Mouse (Mus musculus) midbrain, embryonic 14.5 days (tissue): ENCODE data around the gene Rras. TPM values are rescaled to one million over a fixed set of nuclear protein-coding genes. Genes with fewer than 3 reads are reported as not detected.
A peak's percentile ranks its signal among the peaks of the same experiment; 100 is the strongest.
"Not testable (repeated sequence)": the region's sequence is repeated elsewhere in the genome, so short reads cannot be mapped to it uniquely, and the experiment has no call there.

ENCODE experiments used
- ATAC-seq: fragments of 200-750 bp; cut with Nextera tagmentation; 2 replicates; pipeline ENCODE4 v1.8.0; 2017; ENCODE audit warnings: moderate number of reproducible peaks, moderate library complexity; ENCODE audit not compliant: low FRiP score, low TSS enrichment
- DNase-seq: peaks from one replicate; pipeline ENCODE4 v3.0.0-alpha.2; 2015
- H3K27ac ChIP-seq: fragments of 300-500 bp; sonication (generic); replicated peaks from 2 replicates; pipeline ENCODE4 v1.5.1; 2014; ENCODE audit warnings: mild to moderate bottlenecking, low read depth, low read length, moderate library complexity
- H3K27me3 ChIP-seq: fragments of 300-500 bp; sonication (generic); 2 replicates; pipeline ENCODE4 v1.6.1; 2014; ENCODE audit warnings: low read length, control low read depth, mixed read lengths; ENCODE audit not compliant: control insufficient read depth, insufficient read depth
- H3K36me3 ChIP-seq: fragments of 300-500 bp; sonication (generic); 2 replicates; pipeline ENCODE4 v1.6.1; 2014; ENCODE audit warnings: low read length, control low read depth; ENCODE audit not compliant: control insufficient read depth, insufficient read depth
- H3K4me1 ChIP-seq: fragments of 300-500 bp; sonication (generic); 2 replicates; pipeline ENCODE4 v1.6.1; 2014; ENCODE audit warnings: mild to moderate bottlenecking, antibody characterized with exemption, low read length, control low read depth; ENCODE audit not compliant: control insufficient read depth, insufficient read depth
- H3K4me2 ChIP-seq: fragments of 300-500 bp; sonication (generic); 2 replicates; pipeline ENCODE4 v1.6.1; 2014; ENCODE audit warnings: mild to moderate bottlenecking, low read length, moderate library complexity
- H3K4me3 ChIP-seq: fragments of 300-500 bp; sonication (generic); replicated peaks from 2 replicates; pipeline ENCODE4 v1.5.1; 2014; ENCODE audit warnings: low read depth, low read length
- H3K9ac ChIP-seq: fragments of 300-500 bp; sonication (generic); replicated peaks from 2 replicates; pipeline ENCODE4 v1.6.1; 2014; ENCODE audit warnings: mild to moderate bottlenecking, low read length, moderate library complexity
- H3K9me3 ChIP-seq: fragments of 300-500 bp; sonication (generic); 2 replicates; pipeline ENCODE4 v1.6.1; 2016; ENCODE audit warnings: low read length, control low read depth, mixed read lengths; ENCODE audit not compliant: control insufficient read depth
- WGBS: fragments of 180-500 bp; shearing (Covaris S2); extraction: QIAGEN DNeasy Blood & Tissue Kit; methylation state at CpG from one replicate; pipeline ENCODE4 v1.1.7; 2014; 5-methylcytosine and 5-hydroxymethylcytosine counted together
- polyA plus RNA-seq: library from polyadenylated mRNA; unstranded; fragments of >200 nt; fragmentation: Nextera tagmentation; extraction: Ambion mirVana; gene quantifications from 2 replicates; pipeline ENCODE4 v1.2.1, GENCODE M21; 2014

The Rras gene
- polyA plus RNA-seq, 1 experiment from 2014 or later = 13.2 TPM

DNA sequence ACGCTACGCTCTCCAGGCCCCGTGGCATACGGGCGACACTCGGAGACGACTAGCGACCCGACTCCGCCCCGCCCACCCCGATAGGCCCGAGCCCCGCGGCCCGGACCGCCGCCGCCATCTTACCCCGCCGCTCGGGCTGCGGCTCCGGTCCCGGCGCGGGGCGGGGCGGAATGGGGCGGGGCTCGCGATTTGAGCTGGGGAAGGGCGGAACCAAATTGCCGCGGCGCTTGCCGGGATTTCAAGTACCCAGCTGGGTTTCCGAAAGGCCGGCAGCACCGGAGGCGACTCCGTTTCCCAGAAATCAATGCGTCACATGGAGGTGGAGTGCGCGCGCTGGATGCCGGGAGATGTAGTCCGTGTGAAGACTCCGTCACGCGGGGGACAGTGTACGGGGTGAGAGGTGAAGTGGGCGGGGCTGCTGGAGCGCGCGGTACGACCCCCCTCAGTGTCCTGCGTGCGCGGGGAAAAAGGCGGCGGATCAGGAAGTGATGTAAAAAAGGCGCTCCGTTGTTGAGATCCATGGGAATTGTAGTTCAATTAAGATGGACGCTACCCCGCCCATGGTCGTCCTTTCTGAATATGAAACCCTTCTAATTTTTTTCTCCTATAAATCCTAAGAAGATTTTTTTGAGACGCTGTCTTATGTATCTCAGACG is 1.7 kb upstream of the Rras start, which contains the start of gene Scaf1:
Gene Scaf1 (minus strand): TSS at position 407 of the 656 bp plus-strand sequence.
- Histone ChIP-seq H3K4me3 (peak within 1 kb of the TSS; percentile 66), H3K36me3 (peaks cover 19% of the 10 kb centered on the region), H3K27me3 (no peaks in the 10 kb centered on the region), H3K9ac (peak within 1 kb of the TSS; percentile 82), H3K9me3 (no peaks in the 10 kb centered on the region), H3K4me2 (peak within 1 kb of the TSS; percentile 81), H3K4me1 (peaks cover 24% of the 10 kb centered on the region), H3K27ac (peak within 1 kb of the TSS; percentile 81)
- DNase-seq (peak; percentile 100), ATAC-seq (peak; percentile 96)
- WGBS = under 1% methylated on average over 69 of the region's 69 CpGs

DNA sequence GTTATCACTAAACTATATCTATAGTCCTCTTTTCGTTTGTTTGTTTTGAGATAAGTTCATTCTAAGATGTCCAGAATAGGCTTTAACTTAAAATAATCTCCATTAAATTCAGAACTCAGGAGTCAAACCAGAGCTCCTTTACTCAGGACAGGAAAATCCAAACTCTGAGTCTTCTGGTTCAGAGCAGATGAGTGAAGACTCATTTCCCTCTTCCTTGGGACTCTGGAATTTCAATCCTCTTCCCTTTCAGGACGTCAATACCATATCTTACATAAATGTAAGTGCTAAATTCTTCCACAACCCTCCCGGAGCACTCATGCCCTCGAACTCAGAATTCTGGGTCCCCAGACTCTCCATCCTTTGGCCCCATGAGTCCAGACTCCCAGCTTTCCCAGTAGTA is 1.0 kb upstream of the Rras start:
- H3K36me3 ChIP-seq = peaks cover 12% of the 10 kb centered on the region
- H3K4me3 ChIP-seq = peak overlapping the region; percentile 41
- H3K4me2 ChIP-seq = peak overlapping the region; percentile 81
- peaks cover 24% of the 10 kb centered on the region for H3K4me1 ChIP-seq
- H3K27ac ChIP-seq = peak overlapping the region; percentile 77
- peak overlapping the region; percentile 26; the same call in 1 of the 2 replicates for H3K9ac ChIP-seq
- no peaks in the 10 kb centered on the region for H3K9me3 ChIP-seq
- ATAC-seq = no peak
- peak; percentile 21 for DNase-seq
- 6% methylated on average over 4 of the region's 4 CpGs for WGBS
- H3K27me3 ChIP-seq = no peaks in the 10 kb centered on the region

DNA sequence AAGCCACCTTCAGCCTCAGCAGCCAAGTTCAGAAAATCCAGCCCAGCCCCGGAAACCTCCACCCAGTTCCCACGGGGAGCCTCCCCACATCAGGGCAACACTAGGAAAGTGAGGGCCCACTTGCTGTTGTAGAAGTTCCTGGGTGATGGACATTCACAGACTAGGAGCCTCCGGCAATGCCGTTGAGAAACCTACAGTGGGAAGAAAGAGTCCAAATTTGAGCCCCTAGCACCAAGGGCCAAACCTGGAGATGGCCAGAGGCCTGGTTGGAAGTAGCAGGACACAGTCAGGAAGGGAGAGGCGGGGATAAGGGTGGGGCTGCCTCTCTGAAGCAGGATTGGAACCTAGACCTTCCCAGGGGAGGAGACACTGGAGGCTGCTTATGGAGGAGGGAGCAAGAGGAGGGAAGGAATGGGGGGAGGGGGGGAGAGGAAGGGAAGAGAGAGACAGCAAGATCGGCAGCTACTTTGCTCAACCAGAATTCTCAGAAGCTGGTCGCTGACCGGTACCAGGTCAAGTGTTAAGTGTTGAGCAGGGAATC is 1.3 kb downstream of the Rras start:
- ATAC-seq (no peak), DNase-seq (no peak)
- H3K27me3 ChIP-seq = no peaks in the 10 kb centered on the region
- WGBS = 46% methylated on average over 8 of the region's 8 CpGs
- H3K4me1 ChIP-seq = peaks cover 24% of the 10 kb centered on the region
- no peak overlapping the region for H3K4me3 ChIP-seq
- no peak overlapping the region for H3K9ac ChIP-seq
- no peak overlapping the region for H3K27ac ChIP-seq
- no peaks in the 10 kb centered on the region for H3K36me3 ChIP-seq
- H3K4me2 ChIP-seq = peak overlapping the region; percentile 81; the same call in 1 of the 2 replicates
- no peaks in the 10 kb centered on the region for H3K9me3 ChIP-seq

DNA sequence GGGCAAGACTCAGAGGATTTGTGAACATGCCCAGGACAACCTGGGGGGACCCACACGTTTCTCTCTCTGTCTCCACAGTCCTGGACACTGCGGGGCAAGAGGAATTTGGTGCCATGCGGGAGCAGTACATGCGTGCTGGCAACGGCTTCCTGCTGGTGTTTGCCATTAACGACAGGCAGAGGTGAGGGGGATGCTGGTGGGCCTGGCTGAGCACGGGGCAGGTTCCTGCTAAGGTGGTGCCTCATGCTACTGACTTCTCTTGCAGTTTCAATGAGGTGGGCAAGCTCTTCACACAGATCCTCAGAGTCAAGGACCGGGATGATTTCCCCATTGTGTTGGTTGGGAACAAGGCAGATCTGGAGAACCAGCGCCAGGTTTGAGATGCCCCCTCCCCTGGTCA is 2.5 kb downstream of the Rras start:
- Histone ChIP-seq H3K4me3 (no peak overlapping the region), H3K9ac (no peak overlapping the region), H3K9me3 (no peaks in the 10 kb centered on the region), H3K27me3 (no peaks in the 10 kb centered on the region), H3K4me1 (peaks cover 15% of the 10 kb centered on the region), H3K36me3 (no peaks in the 10 kb centered on the region), H3K27ac (no peak overlapping the region), H3K4me2 (no peak overlapping the region)
- DNase-seq (no peak), ATAC-seq (no peak)
- 81% methylated on average over 9 of the region's 9 CpGs for WGBS

DNA sequence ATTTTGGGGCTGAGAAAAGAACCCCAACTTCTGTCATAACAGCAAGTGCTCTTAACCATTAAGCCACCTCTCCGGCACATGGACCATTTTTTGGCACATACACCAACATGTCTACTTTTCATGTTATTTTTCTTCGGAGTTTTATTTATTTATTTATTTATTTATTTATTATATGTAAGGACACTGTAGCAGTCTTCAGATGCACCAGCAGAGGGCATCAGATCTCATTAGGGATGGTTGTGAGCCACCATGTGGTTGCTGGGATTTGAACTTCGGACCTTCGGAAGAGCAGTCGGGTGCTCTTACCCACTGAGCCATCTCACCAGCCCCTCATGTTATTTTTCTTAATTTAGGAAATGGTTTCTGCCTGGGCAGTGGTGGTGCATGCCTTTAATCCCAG is 6.0 kb downstream of the Rras start:
- not testable (repeated sequence) for H3K4me1 ChIP-seq, ATAC-seq, H3K4me3 ChIP-seq, H3K9ac ChIP-seq, H3K9me3 ChIP-seq, H3K27ac ChIP-seq, H3K27me3 ChIP-seq, H3K4me2 ChIP-seq
- peaks cover 22% of the 10 kb centered on the region for H3K36me3 ChIP-seq
- WGBS = 88% methylated on average over 5 of the region's 5 CpGs
- peak; percentile 47 for DNase-seq

DNA sequence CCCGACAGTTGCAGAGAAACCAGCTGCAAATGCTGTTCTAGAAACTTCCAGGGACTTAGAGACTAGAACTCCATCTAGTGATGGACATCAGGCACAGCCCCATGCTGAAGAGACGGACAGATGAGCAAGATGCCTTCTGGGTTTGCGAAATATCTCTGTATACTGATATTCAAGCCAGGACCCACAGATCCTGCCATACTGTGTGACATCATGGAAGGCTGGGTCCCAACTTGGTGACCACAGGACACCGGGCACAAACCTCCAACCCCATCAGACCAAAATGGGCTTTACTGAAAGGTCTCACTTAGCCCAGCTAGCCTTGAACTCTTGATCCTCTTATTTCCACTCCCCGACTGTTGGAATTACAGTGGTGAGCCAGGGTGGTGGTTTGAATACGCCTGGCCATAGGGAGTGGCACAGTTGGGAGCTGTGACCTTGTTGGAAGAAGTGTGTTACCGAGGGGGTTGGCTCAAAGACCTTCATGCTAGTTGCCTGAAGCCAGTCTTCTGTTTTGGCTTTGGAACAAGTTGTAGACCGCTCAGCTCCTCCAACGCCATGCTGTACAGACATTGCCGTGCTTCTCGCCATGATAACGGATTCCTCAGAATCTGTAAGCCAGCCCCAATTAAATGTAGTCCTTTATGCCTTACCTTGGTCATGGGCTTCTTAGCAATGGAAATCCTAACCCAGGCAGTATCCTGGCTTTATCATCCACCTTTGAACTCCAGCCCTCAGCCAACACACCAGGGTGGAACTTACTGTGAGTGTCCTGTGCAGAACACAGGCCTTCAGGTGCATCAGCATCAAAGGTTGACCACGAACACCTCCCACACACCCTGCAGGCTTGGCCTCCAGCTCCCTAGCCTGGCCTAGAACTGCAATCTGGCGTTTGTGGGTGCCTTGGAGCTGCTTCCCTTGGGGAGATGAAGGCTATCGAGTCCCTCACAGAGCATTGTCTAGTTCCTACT is 6.8 kb downstream of the Rras start:
- Histone ChIP-seq H3K27ac (no peak overlapping the region), H3K36me3 (peaks cover 31% of the 10 kb centered on the region), H3K4me3 (no peak overlapping the region), H3K27me3 (no peaks in the 10 kb centered on the region), H3K9me3 (no peaks in the 10 kb centered on the region), H3K4me1 (peaks cover 6% of the 10 kb centered on the region; the same call in 1 of the 2 replicates), H3K9ac (no peak overlapping the region), H3K4me2 (no peak overlapping the region)
- DNase-seq = no peak
- WGBS = 90% methylated on average over 15 of the region's 15 CpGs
- no peak for ATAC-seq

DNA sequence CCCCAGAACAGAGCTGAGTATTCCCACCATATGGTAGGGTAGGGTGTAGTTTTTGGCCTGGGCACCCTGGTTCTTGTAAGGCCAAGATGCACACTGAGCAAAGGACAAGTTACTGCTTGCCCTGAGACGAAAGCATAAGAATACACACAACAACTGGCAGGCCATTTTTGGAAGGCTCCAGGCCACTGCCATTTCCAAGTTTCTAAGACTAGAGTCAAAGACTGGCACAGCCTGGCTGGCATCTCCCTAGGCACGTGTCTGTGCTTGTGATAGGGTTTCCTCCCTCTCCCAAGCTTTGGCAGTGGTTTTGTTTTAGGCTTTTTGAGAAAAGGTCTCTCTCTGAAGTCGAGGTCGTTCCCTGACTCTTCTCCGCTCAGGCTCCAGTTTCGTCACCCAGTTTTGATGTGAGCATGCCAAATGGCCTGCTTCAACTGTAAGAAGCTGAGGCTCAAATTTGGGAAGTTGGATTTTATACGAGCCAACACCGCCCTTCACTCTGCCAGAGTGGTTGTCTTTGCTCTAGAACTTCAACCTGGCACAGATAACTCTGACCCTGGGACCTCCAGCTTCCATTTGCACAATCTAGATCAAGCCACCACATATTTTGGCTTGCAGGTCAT is 8.0 kb downstream of the Rras start:
- WGBS = 81% methylated on average over 8 of the region's 8 CpGs
- H3K4me1 ChIP-seq = peaks cover 6% of the 10 kb centered on the region; the same call in 1 of the 2 replicates
- no peaks in the 10 kb centered on the region for H3K9me3 ChIP-seq
- no peak overlapping the region for H3K4me3 ChIP-seq
- ATAC-seq (no peak), DNase-seq (no peak)
- H3K27ac ChIP-seq = no peak overlapping the region
- H3K27me3 ChIP-seq = no peaks in the 10 kb centered on the region
- peaks cover 42% of the 10 kb centered on the region for H3K36me3 ChIP-seq
- H3K4me2 ChIP-seq = no peak overlapping the region
- no peak overlapping the region for H3K9ac ChIP-seq

DNA sequence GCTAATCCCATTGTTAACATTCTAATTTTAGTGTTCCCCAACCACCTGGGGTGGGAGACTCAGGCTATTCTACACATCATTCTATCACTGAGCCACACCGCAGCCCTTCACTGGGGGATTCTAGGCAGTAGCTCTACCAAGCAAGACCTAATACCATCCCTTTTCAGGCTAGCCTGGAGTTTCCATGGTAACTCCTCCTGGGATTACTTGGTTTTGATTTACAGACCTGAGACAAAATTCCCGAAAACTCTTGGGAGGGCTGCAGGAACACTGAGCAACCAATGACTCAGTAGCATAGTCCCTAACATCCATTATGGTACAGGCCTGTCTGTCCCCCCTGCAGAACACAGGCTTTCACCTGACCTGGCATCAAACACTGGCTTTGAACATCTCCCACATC is 8.5 kb downstream of the Rras start:
- no peaks in the 10 kb centered on the region for H3K9me3 ChIP-seq
- H3K27ac ChIP-seq = peak overlapping the region; percentile 16
- peaks cover 48% of the 10 kb centered on the region for H3K36me3 ChIP-seq
- no peak overlapping the region for H3K4me2 ChIP-seq
- no peak for ATAC-seq
- WGBS = 20% methylated on average over 2 of the region's 2 CpGs
- H3K27me3 ChIP-seq = no peaks in the 10 kb centered on the region
- peaks cover 6% of the 10 kb centered on the region; the same call in 1 of the 2 replicates for H3K4me1 ChIP-seq
- DNase-seq = peak; percentile 54
- no peak overlapping the region for H3K9ac ChIP-seq
- no peak overlapping the region for H3K4me3 ChIP-seq
